Mouse (Mus musculus) bone marrow macrophage, adult 2 months (primary cell): ENCODE measurements around the gene Yif1b. TPM values are rescaled to one million over a fixed set of nuclear protein-coding genes. Genes with fewer than 3 reads are reported as not detected.
A peak's percentile ranks its signal among the peaks of the same experiment; 100 is the strongest.

ENCODE experiments used
- H3K27ac ChIP-seq: 2 replicates; pipeline ENCODE4 v1.5.1; 2012; ENCODE audit warnings: low read depth, low read length; ENCODE audit not compliant: insufficient read depth
- H3K4me1 ChIP-seq: 2 replicates; pipeline ENCODE4 v1.6.1; 2012; ENCODE audit warnings: low read length; ENCODE audit not compliant: control insufficient read depth, insufficient read depth
- H3K4me3 ChIP-seq: 2 replicates; pipeline ENCODE4 v1.5.1; 2012; ENCODE audit warnings: mild to moderate bottlenecking, low read length, moderate library complexity; ENCODE audit not compliant: insufficient read depth
- CTCF ChIP-seq: IDR thresholded peaks from 2 replicates; pipeline ENCODE4 v1.5.1; 2012; ENCODE audit warnings: low read depth, mild to moderate bottlenecking, low read length, moderate library complexity
- POLR2A ChIP-seq: IDR thresholded peaks from 2 replicates; pipeline ENCODE4 v1.6.1; 2012; ENCODE audit warnings: mild to moderate bottlenecking, low read depth, low read length, borderline replicate concordance
- polyA plus RNA-seq: library from polyadenylated mRNA; stranded (reverse); fragments of >200 nt; gene quantifications from 2 replicates; pipeline ENCODE4 v1.2.4, GENCODE M21; 2012; ENCODE audit not compliant: missing spikeins, insufficient read depth, insufficient read length

Yif1b gene
- polyA plus RNA-seq, 1 experiment, result 33.8 TPM

GRCm38 (mm10) chr7:29277510-29277909 is 39.4 kb downstream of the Yif1b start:
- peaks cover 6% of the 10 kb centered on the region for H3K4me1 ChIP-seq
- TF ChIP-seq POLR2A (no peak), CTCF (no peak)
- H3K4me3 ChIP-seq, result no peak overlapping the region
- no peak overlapping the region for H3K27ac ChIP-seq

GRCm38 (mm10) chr7:29279261-29279660 is 41.1 kb downstream of the Yif1b start:
- Histone ChIP-seq H3K27ac (no peak overlapping the region), H3K4me3 (no peak overlapping the region), H3K4me1 (peaks cover 6% of the 10 kb centered on the region)
- TF ChIP-seq CTCF (no peak), POLR2A (no peak)

GRCm38 (mm10) chr7:29279924-29280323 is 41.8 kb downstream of the Yif1b start:
- H3K4me1 ChIP-seq, result peaks cover 6% of the 10 kb centered on the region
- no peak overlapping the region for H3K27ac ChIP-seq
- TF ChIP-seq CTCF, result no peak
- H3K4me3 ChIP-seq, result no peak overlapping the region

GRCm38 (mm10) chr7:29280801-29281200 is 42.7 kb downstream of the Yif1b start:
- TF ChIP-seq POLR2A (no peak), CTCF (no peak)
- Histone ChIP-seq H3K4me1 (peaks cover 6% of the 10 kb centered on the region), H3K27ac (no peak overlapping the region), H3K4me3 (no peak overlapping the region)

GRCm38 (mm10) chr7:29281201-29282073 is 43.3 kb downstream of the Yif1b start, which contains the start of gene Spint2:
Spint2 (minus strand) TSS chr7:29281912.
- Histone ChIP-seq H3K27ac (no peak within 1 kb of the TSS), H3K4me1 (peaks cover 5% of the 10 kb centered on the region), H3K4me3 (peak within 1 kb of the TSS; percentile 51)
- no peak for TF ChIP-seq CTCF
- TF ChIP-seq POLR2A, result no peak

GRCm38 (mm10) chr7:29282074-29282554 is 44.0 kb downstream of the Yif1b start:
- no peak for TF ChIP-seq POLR2A
- no peak for TF ChIP-seq CTCF
- Histone ChIP-seq H3K27ac (no peak overlapping the region), H3K4me3 (peak overlapping the region; percentile 51), H3K4me1 (no peaks in the 10 kb centered on the region)

GRCm38 (mm10) chr7:29283876-29284275 is 45.7 kb downstream of the Yif1b start:
- Histone ChIP-seq H3K27ac (no peak overlapping the region), H3K4me3 (no peak overlapping the region), H3K4me1 (no peaks in the 10 kb centered on the region)
- TF ChIP-seq CTCF (no peak), POLR2A (no peak)

- TF ChIP-seq CTCF, result no peak
- TF ChIP-seq POLR2A, result no peak
- Histone ChIP-seq H3K27ac (no peak overlapping the region), H3K4me3 (no peak overlapping the region), H3K4me1 (no peaks in the 10 kb centered on the region)
Measured at GRCm38 (mm10) chr7:29284523-29284922, 46.4 kb downstream of the Yif1b start.

GRCm38 (mm10) chr7:29287481-29287880 is 49.4 kb downstream of the Yif1b start:
- TF ChIP-seq POLR2A (no peak), CTCF (no peak)
- H3K4me3 ChIP-seq, result no peak overlapping the region

GRCm38 (mm10) chr7:29288079-29288478 is 50.0 kb downstream of the Yif1b start:
- Histone ChIP-seq H3K4me1 (no peaks in the 10 kb centered on the region), H3K4me3 (no peak overlapping the region), H3K27ac (no peak overlapping the region)
- TF ChIP-seq POLR2A (no peak), CTCF (no peak)

More at GRCm38 (mm10) chr7:29287481-29287880, 49.4 kb downstream of the Yif1b start:
- H3K4me1 ChIP-seq, result no peaks in the 10 kb centered on the region
- no peak overlapping the region for H3K27ac ChIP-seq
